Mouse (Mus musculus) testis, adult 2 months (tissue): ENCODE results near the gene Lrch1.

Experiments
- CTCF ChIP-seq: fragments of 200-500 bp; IDR thresholded peaks from 2 replicates; pipeline ENCODE4 v1.5.1; 2012; ENCODE audit warnings: low read depth, mild to moderate bottlenecking, inconsistent platforms, low read length, moderate library complexity; ENCODE audit not compliant: control insufficient read depth, insufficient read depth, insufficient replicate concordance
- POLR2A ChIP-seq: fragments of 200-500 bp; IDR thresholded peaks from 2 replicates; pipeline ENCODE4 v1.6.1; 2012; ENCODE audit warnings: low read depth, mild to moderate bottlenecking, inconsistent platforms, low read length, moderate library complexity; ENCODE audit not compliant: control insufficient read depth

- TF ChIP-seq CTCF (no peak), POLR2A (no peak)
Observed at GRCm38 (mm10) chr14:74928809-74929432, 18.8 kb downstream of the Lrch1 start.
